Mouse (Mus musculus) forebrain, embryonic 12.5 days (tissue): Measurements from ENCODE around the gene Chil3. TPM values are rescaled to one million over a fixed set of nuclear protein-coding genes. Genes with fewer than 3 reads are reported as not detected.
"Not testable (repeated sequence)": the region's sequence is repeated elsewhere in the genome, so short reads cannot be mapped to it uniquely, and the experiment has no call there.

Experiments used
- ATAC-seq: fragments of 200-750 bp; cut with Nextera tagmentation; 2 replicates; pipeline ENCODE4 v1.8.0; 2017; ENCODE audit warnings: moderate TSS enrichment; ENCODE audit not compliant: low FRiP score
- H3K27ac ChIP-seq: fragments of 300-500 bp; sonication (generic); 2 replicates; pipeline ENCODE4 v1.5.1; 2016; ENCODE audit warnings: mild to moderate bottlenecking
- H3K27me3 ChIP-seq: fragments of 300-500 bp; sonication (generic); 2 replicates; pipeline ENCODE4 v1.6.1; 2016; ENCODE audit warnings: mild to moderate bottlenecking
- H3K36me3 ChIP-seq: fragments of 300-500 bp; sonication (generic); replicated peaks from 2 replicates; pipeline ENCODE4 v1.6.1; 2016; ENCODE audit warnings: mild to moderate bottlenecking
- H3K4me1 ChIP-seq: fragments of 300-500 bp; sonication (generic); 2 replicates; pipeline ENCODE4 v1.6.1; 2016
- H3K4me2 ChIP-seq: fragments of 300-500 bp; sonication (generic); 2 replicates; pipeline ENCODE4 v1.6.1; 2016; ENCODE audit warnings: mild to moderate bottlenecking, moderate library complexity
- H3K4me3 ChIP-seq: fragments of 300-500 bp; sonication (generic); replicated peaks from 2 replicates; pipeline ENCODE4 v1.5.1; 2016; ENCODE audit warnings: mild to moderate bottlenecking
- H3K9ac ChIP-seq: fragments of 300-500 bp; sonication (generic); 2 replicates; pipeline ENCODE4 v1.6.1; 2016; ENCODE audit warnings: mild to moderate bottlenecking
- H3K9me3 ChIP-seq: fragments of 300-500 bp; sonication (generic); 2 replicates; pipeline ENCODE4 v1.6.1; 2016
- WGBS: fragments of 180-500 bp; shearing (Covaris S2); methylation state at CpG from one replicate; pipeline ENCODE4 v1.1.7; 2016; 5-methylcytosine and 5-hydroxymethylcytosine counted together
- polyA plus RNA-seq: library from polyadenylated mRNA; unstranded; fragments of >200 nt; fragmentation: Nextera tagmentation; extraction: Ambion mirVana; gene quantifications from 2 replicates; pipeline ENCODE4 v1.2.1, GENCODE M21; 2016

Gene Chil3
- polyA plus RNA-seq: not detected in 2 replicates

- Histone ChIP-seq H3K36me3 (no peaks in the 10 kb centered on the region), H3K9ac (no peak within 1 kb of the TSS), H3K4me1 (0 out of 2 replicates have a peak, but pooled peaks cover 6% of the 10 kb centered on the region), H3K27ac (no peak within 1 kb of the TSS), H3K27me3 (no peaks in the 10 kb centered on the region), H3K4me3 (no peak within 1 kb of the TSS), H3K9me3 (no peaks in the 10 kb centered on the region), H3K4me2 (no peak within 1 kb of the TSS)
- ATAC-seq: no peak
- WGBS: 91% methylated on average over 3 of the region's 3 CpGs
Measured at GRCm38 (mm10) chr3:106167464-106167863, at the start of gene Chil3. Gene Chil3, minus strand, starts transcription at chr3:106167564.

GRCm38 (mm10) chr3:106198030-106198429, 30.7 kb upstream of the Chil3 start:
- not testable (repeated sequence) for H3K9ac ChIP-seq, ATAC-seq, H3K9me3 ChIP-seq, H3K27me3 ChIP-seq, H3K36me3 ChIP-seq, H3K27ac ChIP-seq, H3K4me2 ChIP-seq, H3K4me1 ChIP-seq, H3K4me3 ChIP-seq
- WGBS: 74% methylated on average over 1 of the region's 1 CpGs

- 81% methylated on average over 2 of the region's 2 CpGs for WGBS
- not testable (repeated sequence) for H3K36me3 ChIP-seq, ATAC-seq
Measured at GRCm38 (mm10) chr3:106197246-106197645, 29.9 kb upstream of the Chil3 start.

GRCm38 (mm10) chr3:106196276-106196675, 28.9 kb upstream of the Chil3 start:
- Histone ChIP-seq H3K36me3 (no peaks in the 10 kb centered on the region), H3K27ac (no peak overlapping the region), H3K4me3 (no peak overlapping the region), H3K9me3 (no peaks in the 10 kb centered on the region), H3K27me3 (no peaks in the 10 kb centered on the region), H3K4me2 (no peak overlapping the region), H3K9ac (no peak overlapping the region), H3K4me1 (no peaks in the 10 kb centered on the region)
- 0 out of 2 replicates have a peak, but pooled peaks have one; percentile 17 for ATAC-seq

More at GRCm38 (mm10) chr3:106197246-106197645, 29.9 kb upstream of the Chil3 start:
- not testable (repeated sequence) for H3K27ac ChIP-seq, H3K9ac ChIP-seq, H3K9me3 ChIP-seq, H3K4me1 ChIP-seq, H3K27me3 ChIP-seq, H3K4me3 ChIP-seq, H3K4me2 ChIP-seq

GRCm38 (mm10) chr3:106195486-106195885, 28.1 kb upstream of the Chil3 start:
- Histone ChIP-seq H3K4me3 (no peak overlapping the region), H3K27ac (no peak overlapping the region), H3K4me1 (no peaks in the 10 kb centered on the region), H3K36me3 (no peaks in the 10 kb centered on the region), H3K9me3 (no peaks in the 10 kb centered on the region), H3K9ac (no peak overlapping the region), H3K4me2 (no peak overlapping the region), H3K27me3 (no peaks in the 10 kb centered on the region)
- WGBS: 92% methylated on average over 12 of the region's 12 CpGs
- no peak for ATAC-seq

GRCm38 (mm10) chr3:106187991-106188390, 20.6 kb upstream of the Chil3 start:
- Histone ChIP-seq H3K4me3 (no peak overlapping the region), H3K9me3 (peaks cover 13% of the 10 kb centered on the region; the same call in 1 of the 2 replicates), H3K36me3 (no peaks in the 10 kb centered on the region), H3K9ac (no peak overlapping the region), H3K4me1 (no peaks in the 10 kb centered on the region), H3K4me2 (no peak overlapping the region), H3K27ac (no peak overlapping the region), H3K27me3 (no peaks in the 10 kb centered on the region)
- peak; percentile 63; the same call in 1 of the 2 replicates for ATAC-seq
- WGBS: 80% methylated on average over 2 of the region's 2 CpGs

GRCm38 (mm10) chr3:106177509-106178189, 10.3 kb upstream of the Chil3 start:
- no peak overlapping the region for H3K4me3 ChIP-seq
- no peaks in the 10 kb centered on the region for H3K9me3 ChIP-seq
- no peak overlapping the region for H3K27ac ChIP-seq
- 71% methylated on average over 13 of the region's 13 CpGs for WGBS
- H3K36me3 ChIP-seq: no peaks in the 10 kb centered on the region
- no peak overlapping the region for H3K4me2 ChIP-seq
- ATAC-seq: peak; percentile 90
- H3K9ac ChIP-seq: no peak overlapping the region
- peaks cover 3% of the 10 kb centered on the region; the same call in 1 of the 2 replicates for H3K4me1 ChIP-seq
- H3K27me3 ChIP-seq: no peaks in the 10 kb centered on the region

- H3K9ac ChIP-seq, H3K9me3 ChIP-seq, H3K4me3 ChIP-seq, H3K27me3 ChIP-seq, H3K36me3 ChIP-seq, ATAC-seq, H3K27ac ChIP-seq, H3K4me1 ChIP-seq, H3K4me2 ChIP-seq: not testable (repeated sequence)
- 65% methylated on average over 2 of the region's 2 CpGs for WGBS
Measured at GRCm38 (mm10) chr3:106174971-106175370, 7.6 kb upstream of the Chil3 start.

GRCm38 (mm10) chr3:106172506-106172905, 5.1 kb upstream of the Chil3 start:
- H3K27ac ChIP-seq, H3K27me3 ChIP-seq, H3K9me3 ChIP-seq, H3K36me3 ChIP-seq, H3K4me2 ChIP-seq, H3K4me1 ChIP-seq, ATAC-seq, H3K9ac ChIP-seq, H3K4me3 ChIP-seq: not testable (repeated sequence)
- WGBS: 78% methylated on average over 2 of the region's 2 CpGs

GRCm38 (mm10) chr3:106171135-106171731, 3.9 kb upstream of the Chil3 start:
- Histone ChIP-seq H3K36me3 (no peaks in the 10 kb centered on the region), H3K27ac (no peak overlapping the region; the same call in 1 of the 2 replicates), H3K9me3 (no peaks in the 10 kb centered on the region), H3K27me3 (no peaks in the 10 kb centered on the region), H3K4me1 (0 out of 2 replicates have a peak, but pooled peaks cover 6% of the 10 kb centered on the region), H3K4me3 (no peak overlapping the region), H3K4me2 (no peak overlapping the region), H3K9ac (no peak overlapping the region)
- ATAC-seq: peak; percentile 51
- 79% methylated on average over 1 of the region's 1 CpGs for WGBS

GRCm38 (mm10) chr3:106170522-106171053, 3.2 kb upstream of the Chil3 start:
- Histone ChIP-seq H3K9ac (no peak overlapping the region), H3K4me2 (no peak overlapping the region), H3K4me1 (0 out of 2 replicates have a peak, but pooled peaks cover 6% of the 10 kb centered on the region), H3K27ac (no peak overlapping the region; the same call in 1 of the 2 replicates), H3K27me3 (no peaks in the 10 kb centered on the region), H3K36me3 (no peaks in the 10 kb centered on the region), H3K4me3 (no peak overlapping the region), H3K9me3 (no peaks in the 10 kb centered on the region)
- 69% methylated on average over 1 of the region's 1 CpGs for WGBS
- peak; percentile 75 for ATAC-seq

GRCm38 (mm10) chr3:106154413-106154812, 13.0 kb downstream of the Chil3 start:
- no peak overlapping the region for H3K4me3 ChIP-seq

More at GRCm38 (mm10) chr3:106154413-106154812, 13.0 kb downstream of the Chil3 start:
- no peaks in the 10 kb centered on the region for H3K4me1 ChIP-seq
- no peak overlapping the region for H3K9ac ChIP-seq
- no peaks in the 10 kb centered on the region for H3K9me3 ChIP-seq
- H3K4me2 ChIP-seq: no peak overlapping the region
- no peaks in the 10 kb centered on the region for H3K27me3 ChIP-seq
- ATAC-seq: no peak
- no peak overlapping the region for H3K27ac ChIP-seq
- no peaks in the 10 kb centered on the region for H3K36me3 ChIP-seq
- 89% methylated on average over 2 of the region's 2 CpGs for WGBS
